Mouse (Mus musculus) stomach, postnatal 0 days (tissue): ENCODE results near the gene Riok1.

Experiments used
- CTCF ChIP-seq: IDR thresholded peaks from 2 replicates; pipeline ENCODE4 v1.5.1; 2016; ENCODE audit warnings: antibody characterized with exemption, low read depth, mild to moderate bottlenecking, moderate library complexity
- EP300 ChIP-seq: optimal IDR thresholded peaks from 2 replicates; pipeline ENCODE3; 2016; ENCODE audit warnings: antibody characterized with exemption

- TF ChIP-seq EP300 (no peak), CTCF (peak; percentile 92)
These were observed 28.3 kb downstream of the Riok1 start for GRCm38 (mm10) chr13:38064854-38065663.
